Mouse (Mus musculus) olfactory bulb, adult 2 months (tissue): ENCODE data around the gene P3h3.

Experiments
- CTCF ChIP-seq: fragments of 200-500 bp; IDR thresholded peaks from 2 replicates; pipeline ENCODE4 v1.5.1; 2012; ENCODE audit warnings: low read depth, mild to moderate bottlenecking, low read length, moderate library complexity; ENCODE audit not compliant: insufficient read depth
- POLR2A ChIP-seq: fragments of 200-500 bp; IDR thresholded peaks from 2 replicates; pipeline ENCODE4 v1.6.1; 2012; ENCODE audit warnings: mild to moderate bottlenecking, low read depth, low read length, moderate library complexity; ENCODE audit not compliant: insufficient read depth

GRCm38 (mm10) chr6:124817125-124817524 is 40.4 kb downstream of the P3h3 start:
- TF ChIP-seq CTCF (no peak), POLR2A (no peak)
